Mouse (Mus musculus): ENCODE results near the gene Auh. TPM values are rescaled to one million over a fixed set of nuclear protein-coding genes. Genes with fewer than 3 reads are reported as not detected.

The Auh gene
- polyA plus RNA-seq, 1 experiment from 2014 or later, result 30.1 TPM

DNA sequence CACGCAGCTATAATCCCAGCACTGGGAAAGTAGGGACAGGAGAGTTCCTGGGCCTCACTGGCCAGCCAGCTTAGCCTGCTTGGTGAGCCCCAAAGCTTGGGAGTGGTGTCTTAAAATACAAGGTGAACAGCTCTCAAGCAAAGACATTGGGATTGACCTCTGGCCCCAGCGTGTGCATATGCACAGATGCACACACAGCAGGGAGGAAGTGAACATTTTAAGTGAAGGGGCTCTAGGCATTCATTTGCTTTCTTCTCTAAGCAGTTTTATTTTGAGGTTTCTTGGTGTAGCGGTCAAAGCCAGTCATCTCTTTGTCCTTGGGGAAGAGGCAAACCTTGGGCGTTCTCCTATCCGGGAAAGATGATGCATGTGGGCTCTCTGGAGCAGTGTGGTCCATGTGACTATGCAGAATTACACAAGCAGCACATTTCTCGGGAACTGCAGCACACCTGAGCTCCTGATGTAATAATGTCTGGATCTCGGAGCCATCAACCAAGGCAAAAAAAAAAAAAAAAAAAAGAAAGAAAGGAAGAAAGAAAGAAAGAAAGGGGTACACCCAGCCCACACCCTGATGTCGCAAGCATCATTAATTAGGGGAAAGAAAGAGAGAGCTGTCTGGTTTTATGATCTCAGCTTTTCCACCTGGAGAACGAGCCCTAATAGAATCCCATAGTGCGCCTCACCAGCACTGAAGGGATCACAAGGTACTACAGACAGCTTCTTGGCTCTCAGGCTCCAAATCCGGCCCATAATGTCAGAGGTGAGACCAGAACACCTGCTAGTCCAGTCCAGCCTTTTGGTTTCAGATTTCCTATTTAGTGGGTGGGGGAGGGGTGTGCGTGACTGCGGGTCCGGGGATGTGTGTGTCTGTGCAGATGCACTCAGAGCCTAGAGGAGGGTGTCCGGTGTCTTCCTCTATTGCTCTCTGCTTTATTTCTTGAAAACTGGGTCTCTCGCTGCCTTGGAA lies 116.6 kb downstream of the Auh start:
- ATAC-seq, result no peak
- no peak overlapping the region for H3K4me3 ChIP-seq
- no peak overlapping the region for H3K9ac ChIP-seq
- no peak overlapping the region for H3K27ac ChIP-seq
- no peaks in the 10 kb centered on the region for H3K9me3 ChIP-seq (replicated peaks)
- WGBS (ENCODE audit: insufficient replicate concordance), result 72% methylated on average over 16 of the region's 16 CpGs
- no peaks in the 10 kb centered on the region for H3K36me3 ChIP-seq
- H3K27me3 ChIP-seq (replicated peaks), result peaks cover 9% of the 10 kb centered on the region
- peaks cover 15% of the 10 kb centered on the region for H3K4me1 ChIP-seq
- no peak overlapping the region for H3K4me2 ChIP-seq

DNA sequence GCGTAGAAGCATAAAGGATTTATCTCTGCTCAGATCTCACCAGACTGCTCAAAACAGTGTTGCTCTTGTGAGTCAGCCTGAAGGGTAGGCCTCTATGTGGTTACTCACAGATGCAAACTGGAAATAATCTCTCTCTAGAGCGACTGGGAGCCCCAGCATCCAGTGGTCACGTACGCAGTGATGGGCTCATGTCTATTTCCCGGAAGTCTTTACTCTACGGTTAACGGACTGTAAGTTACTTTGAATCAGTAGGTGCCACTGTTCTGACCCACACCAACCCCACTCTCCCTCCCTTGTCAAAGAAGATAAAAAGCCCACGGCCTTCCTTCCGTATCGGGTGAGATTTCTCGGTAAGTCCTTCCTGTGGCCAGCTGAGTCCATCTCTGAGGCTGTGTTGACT lies 121.8 kb downstream of the Auh start:
- H3K27ac ChIP-seq, result no peak overlapping the region
- WGBS (ENCODE audit: insufficient replicate concordance), result 29% methylated on average over 11 of the region's 11 CpGs
- peaks cover 13% of the 10 kb centered on the region for H3K4me1 ChIP-seq
- ATAC-seq, result no peak
- no peak overlapping the region for H3K9ac ChIP-seq
- H3K4me2 ChIP-seq, result no peak overlapping the region
- no peak overlapping the region for H3K4me3 ChIP-seq
- H3K9me3 ChIP-seq (replicated peaks), result no peaks in the 10 kb centered on the region
- H3K36me3 ChIP-seq, result no peaks in the 10 kb centered on the region
- H3K27me3 ChIP-seq (replicated peaks), result no peaks in the 10 kb centered on the region

DNA sequence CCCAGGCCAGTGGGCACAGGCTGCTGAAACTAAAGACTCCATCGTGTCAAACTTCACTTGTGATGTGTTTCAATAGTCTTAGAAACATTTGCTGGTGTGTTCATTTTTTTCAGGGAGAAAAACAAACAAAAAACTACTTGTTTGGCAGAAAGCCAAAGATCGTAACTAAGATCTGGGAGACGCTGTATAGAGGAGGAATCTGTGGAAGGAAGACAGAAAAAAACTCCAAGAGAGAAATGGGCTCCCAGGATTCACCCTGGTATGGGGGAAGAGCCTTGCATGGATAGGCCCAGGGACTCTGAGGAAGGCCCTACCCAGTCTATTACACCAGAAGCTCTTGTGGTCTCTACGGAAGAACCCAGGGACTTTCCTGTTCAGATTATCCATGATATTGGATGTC lies 123.5 kb downstream of the Auh start:
- H3K9ac ChIP-seq, result no peak overlapping the region
- no peaks in the 10 kb centered on the region for H3K9me3 ChIP-seq (replicated peaks)
- H3K4me2 ChIP-seq, result no peak overlapping the region
- H3K36me3 ChIP-seq, result no peaks in the 10 kb centered on the region
- H3K27me3 ChIP-seq (replicated peaks), result no peaks in the 10 kb centered on the region
- no peak for ATAC-seq
- peaks cover 18% of the 10 kb centered on the region for H3K4me1 ChIP-seq
- H3K4me3 ChIP-seq, result no peak overlapping the region
- no peak overlapping the region for H3K27ac ChIP-seq
- WGBS (ENCODE audit: insufficient replicate concordance), result 60% methylated on average over 4 of the region's 4 CpGs

DNA sequence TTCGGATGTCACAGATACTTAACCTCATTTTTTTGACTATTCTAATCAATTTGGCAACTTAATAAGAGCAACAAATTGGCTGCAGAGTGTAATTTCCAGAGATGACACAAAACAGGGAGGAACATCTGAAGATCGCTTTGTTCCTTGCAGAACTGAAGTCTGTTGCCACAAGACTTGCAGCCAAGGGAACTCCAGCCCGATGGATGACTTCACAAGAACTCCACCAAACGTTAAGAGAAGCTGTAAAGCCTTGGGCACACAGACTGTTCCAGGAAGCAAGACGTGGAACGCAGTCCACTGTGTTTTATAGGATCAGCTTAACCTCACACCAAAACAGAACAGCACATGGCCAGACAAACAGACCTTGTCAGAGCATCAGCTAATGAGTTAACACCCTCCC lies 123.9 kb downstream of the Auh start:
- WGBS (ENCODE audit: insufficient replicate concordance), result 55% methylated on average over 6 of the region's 6 CpGs
- H3K27me3 ChIP-seq (replicated peaks), result no peaks in the 10 kb centered on the region
- ATAC-seq, result no peak
- no peak overlapping the region for H3K27ac ChIP-seq
- H3K4me3 ChIP-seq, result no peak overlapping the region
- peaks cover 22% of the 10 kb centered on the region for H3K4me1 ChIP-seq
- no peak overlapping the region for H3K4me2 ChIP-seq
- H3K9me3 ChIP-seq (replicated peaks), result no peaks in the 10 kb centered on the region
- H3K9ac ChIP-seq, result no peak overlapping the region
- H3K36me3 ChIP-seq, result no peaks in the 10 kb centered on the region

DNA sequence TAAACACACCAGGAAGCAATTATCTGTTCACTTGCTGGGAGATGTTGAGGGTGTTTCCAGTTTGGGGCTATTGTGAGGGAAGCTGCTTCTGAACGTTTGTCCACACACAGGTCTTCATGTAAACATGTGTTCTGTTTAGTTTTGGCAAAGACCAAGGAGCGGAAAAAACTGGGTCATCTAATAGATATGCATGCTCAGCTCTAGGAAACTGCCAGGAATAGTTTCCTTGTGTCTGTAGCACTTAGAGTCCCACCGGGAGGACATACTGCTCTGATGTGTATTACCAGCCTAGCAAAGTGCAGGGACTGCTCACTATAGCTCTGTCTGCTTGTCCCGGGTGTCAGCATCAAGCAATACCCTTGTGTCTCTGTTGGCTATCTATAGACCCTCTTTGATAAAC lies 127.0 kb downstream of the Auh start:
- ATAC-seq, result no peak
- H3K4me1 ChIP-seq, result peaks cover 19% of the 10 kb centered on the region
- no peak overlapping the region for H3K9ac ChIP-seq
- no peaks in the 10 kb centered on the region for H3K9me3 ChIP-seq (replicated peaks)
- no peak overlapping the region for H3K4me2 ChIP-seq
- WGBS (ENCODE audit: insufficient replicate concordance), result 64% methylated on average over 4 of the region's 4 CpGs
- no peaks in the 10 kb centered on the region for H3K27me3 ChIP-seq (replicated peaks)
- no peak overlapping the region for H3K27ac ChIP-seq
- no peak overlapping the region for H3K4me3 ChIP-seq
- no peaks in the 10 kb centered on the region for H3K36me3 ChIP-seq

DNA sequence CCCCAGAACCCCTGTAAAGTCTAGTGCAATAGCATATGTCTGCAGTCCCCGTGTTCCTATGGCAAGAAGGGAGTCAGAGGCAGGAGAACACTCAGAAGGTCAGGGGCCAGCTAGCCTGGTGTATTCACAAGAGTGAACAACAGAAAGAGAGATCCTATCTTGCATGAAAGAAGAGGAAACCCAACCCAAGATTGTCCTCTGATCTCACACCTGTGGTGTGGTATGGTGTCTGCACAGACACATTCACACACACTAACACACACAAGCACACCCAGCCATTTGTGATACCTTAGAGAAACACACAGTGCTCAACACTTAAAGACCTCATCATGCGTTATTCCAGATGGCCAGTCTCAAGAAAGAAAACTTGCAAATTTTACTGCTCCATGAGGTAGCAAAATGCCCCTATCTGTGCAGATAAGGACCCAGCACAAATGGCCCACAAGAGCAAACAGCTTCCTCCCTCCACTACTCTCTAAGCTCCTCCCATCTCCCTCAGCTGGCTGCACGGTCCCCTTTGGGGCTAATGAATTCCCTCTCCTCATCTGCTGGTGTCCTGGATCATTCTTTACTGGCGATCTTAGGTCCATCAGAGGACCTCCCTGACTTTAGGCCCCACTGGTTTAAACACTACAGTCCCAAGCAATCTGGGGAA lies 128.7 kb downstream of the Auh start:
- no peak for ATAC-seq
- WGBS (ENCODE audit: insufficient replicate concordance), result 31% methylated on average over 4 of the region's 4 CpGs
- no peak overlapping the region for H3K4me2 ChIP-seq
- H3K27ac ChIP-seq, result no peak overlapping the region
- no peaks in the 10 kb centered on the region for H3K9me3 ChIP-seq (replicated peaks)
- H3K36me3 ChIP-seq, result no peaks in the 10 kb centered on the region
- H3K9ac ChIP-seq, result no peak overlapping the region
- H3K4me3 ChIP-seq, result no peak overlapping the region
- H3K4me1 ChIP-seq, result peaks cover 12% of the 10 kb centered on the region
- no peaks in the 10 kb centered on the region; the same call in 1 of the 2 replicates for H3K27me3 ChIP-seq (replicated peaks)

DNA sequence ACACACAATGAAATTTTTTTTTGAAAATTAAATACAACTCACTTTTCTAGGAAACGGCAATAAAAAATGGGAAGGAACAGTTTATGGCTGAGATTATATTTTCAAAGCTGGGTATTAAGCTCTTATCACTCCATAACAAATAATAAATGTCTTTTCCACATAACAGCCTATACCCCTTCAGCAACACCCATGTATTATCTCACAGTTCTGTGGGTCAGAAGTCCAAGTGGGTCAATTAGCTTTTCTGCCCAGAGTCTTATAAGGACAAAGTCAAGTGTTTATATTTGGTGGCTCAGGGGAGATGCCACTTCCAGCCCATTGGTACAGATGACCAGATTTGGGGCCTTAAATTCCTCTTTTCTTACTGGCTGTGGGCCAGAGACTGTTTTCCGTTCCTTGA lies 129.4 kb downstream of the Auh start:
- no peak for ATAC-seq
- no peak overlapping the region for H3K4me2 ChIP-seq
- WGBS (ENCODE audit: insufficient replicate concordance), result 53% methylated on average over 2 of the region's 2 CpGs

DNA sequence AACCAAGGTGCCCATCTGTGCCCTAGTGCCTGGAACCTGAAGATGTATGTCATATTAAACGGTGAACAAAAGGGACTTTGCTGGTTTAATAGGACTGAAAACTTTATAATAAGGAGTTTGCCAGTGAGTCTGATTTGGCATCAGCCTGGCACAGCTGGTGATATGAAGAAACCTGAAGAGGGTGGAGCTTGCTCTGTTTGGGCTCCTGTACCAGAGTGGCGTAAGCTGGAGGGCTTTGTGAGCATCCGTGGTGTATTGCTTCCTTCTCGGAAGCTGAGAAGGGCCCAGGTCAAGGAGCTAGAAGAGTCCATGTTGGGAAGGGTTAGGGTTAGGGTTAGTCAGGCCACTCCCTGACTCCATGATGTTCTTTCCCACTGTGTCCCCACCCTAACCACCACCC lies 135.2 kb downstream of the Auh start:
- Histone ChIP-seq H3K4me1 (no peaks in the 10 kb centered on the region), H3K36me3 (no peaks in the 10 kb centered on the region), H3K27ac (no peak overlapping the region), H3K9ac (no peak overlapping the region), H3K9me3 (replicated peaks) (no peaks in the 10 kb centered on the region), H3K4me2 (no peak overlapping the region), H3K4me3 (no peak overlapping the region), H3K27me3 (replicated peaks) (peaks cover 8% of the 10 kb centered on the region)
- 74% methylated on average over 4 of the region's 4 CpGs for WGBS (ENCODE audit: insufficient replicate concordance)
- ATAC-seq, result no peak

More for the DNA sequence above, 129.4 kb downstream of the Auh start:
- no peak overlapping the region for H3K4me3 ChIP-seq
- H3K9me3 ChIP-seq (replicated peaks), result no peaks in the 10 kb centered on the region
- H3K4me1 ChIP-seq, result peaks cover 12% of the 10 kb centered on the region
- no peaks in the 10 kb centered on the region for H3K36me3 ChIP-seq
- H3K9ac ChIP-seq, result no peak overlapping the region
- H3K27me3 ChIP-seq (replicated peaks), result no peaks in the 10 kb centered on the region; the same call in 1 of the 2 replicates
- H3K27ac ChIP-seq, result no peak overlapping the region

DNA sequence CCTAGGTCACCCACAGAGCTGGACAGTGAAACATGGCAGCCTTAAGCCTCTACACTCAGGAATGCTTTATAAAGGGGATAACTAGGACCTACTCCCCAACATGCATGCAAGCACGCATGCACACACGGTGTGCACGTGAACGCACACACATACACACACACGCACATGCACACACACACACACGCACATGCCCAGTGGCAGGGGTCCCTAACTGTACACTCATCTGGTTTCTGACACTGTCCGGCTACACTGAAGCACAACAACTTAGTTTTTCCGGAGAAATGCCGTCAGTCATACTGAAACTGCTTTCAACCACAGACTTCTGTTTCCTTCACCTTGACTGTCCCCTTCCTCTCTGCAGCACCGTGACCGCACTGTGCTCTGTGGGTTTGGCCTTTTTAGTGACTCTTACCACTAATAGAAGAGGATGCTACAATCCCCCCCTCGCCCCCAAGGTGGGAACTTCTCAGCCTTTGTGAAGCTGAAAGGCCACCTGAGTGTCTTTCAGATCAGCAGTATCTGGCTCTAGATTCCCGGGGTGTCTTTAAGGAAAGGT lies 136.0 kb downstream of the Auh start:
- WGBS (ENCODE audit: insufficient replicate concordance), result 56% methylated on average over 13 of the region's 13 CpGs

DNA sequence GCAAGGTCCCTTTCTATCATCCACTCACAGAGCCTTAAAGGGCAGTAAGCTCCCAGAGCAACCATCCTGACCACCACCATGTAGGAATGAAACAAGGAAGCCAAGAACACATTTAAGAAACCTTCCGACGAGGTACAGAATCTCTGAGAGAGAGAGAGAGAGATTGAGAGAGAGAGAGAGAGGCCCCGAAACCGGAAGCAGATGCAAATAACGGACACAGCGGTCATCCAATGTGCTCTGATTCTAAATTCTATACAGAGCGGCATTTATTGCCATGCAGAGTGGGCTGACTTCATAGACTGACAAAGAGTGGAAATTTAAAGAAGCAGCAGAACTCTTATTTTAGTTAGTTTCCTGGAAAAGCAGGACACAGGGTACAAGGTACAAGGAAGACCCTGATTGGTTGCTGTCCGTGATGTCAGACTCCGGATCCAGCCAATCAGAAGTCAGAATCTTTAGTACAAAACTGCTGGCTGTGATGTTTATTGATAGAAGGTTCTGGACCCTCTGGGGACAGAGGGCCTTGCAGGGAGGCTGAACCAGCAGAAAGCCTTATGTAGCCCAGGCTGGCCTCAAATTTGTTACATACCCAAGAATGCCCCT lies 137.1 kb downstream of the Auh start:
- Histone ChIP-seq H3K4me1 (no peaks in the 10 kb centered on the region), H3K9ac (no peak overlapping the region), H3K27ac (no peak overlapping the region), H3K4me2 (no peak overlapping the region), H3K27me3 (replicated peaks) (peaks cover 8% of the 10 kb centered on the region), H3K4me3 (no peak overlapping the region), H3K9me3 (replicated peaks) (no peaks in the 10 kb centered on the region), H3K36me3 (no peaks in the 10 kb centered on the region)
- ATAC-seq, result no peak
- WGBS (ENCODE audit: insufficient replicate concordance), result 76% methylated on average over 9 of the region's 9 CpGs

More for the DNA sequence above, 136.0 kb downstream of the Auh start:
- no peak overlapping the region for H3K27ac ChIP-seq
- H3K36me3 ChIP-seq, result no peaks in the 10 kb centered on the region
- H3K4me3 ChIP-seq, result no peak overlapping the region
- H3K9me3 ChIP-seq (replicated peaks), result no peaks in the 10 kb centered on the region
- no peaks in the 10 kb centered on the region for H3K4me1 ChIP-seq
- H3K9ac ChIP-seq, result no peak overlapping the region
- peaks cover 8% of the 10 kb centered on the region for H3K27me3 ChIP-seq (replicated peaks)
- H3K4me2 ChIP-seq, result no peak overlapping the region
- no peak for ATAC-seq

DNA sequence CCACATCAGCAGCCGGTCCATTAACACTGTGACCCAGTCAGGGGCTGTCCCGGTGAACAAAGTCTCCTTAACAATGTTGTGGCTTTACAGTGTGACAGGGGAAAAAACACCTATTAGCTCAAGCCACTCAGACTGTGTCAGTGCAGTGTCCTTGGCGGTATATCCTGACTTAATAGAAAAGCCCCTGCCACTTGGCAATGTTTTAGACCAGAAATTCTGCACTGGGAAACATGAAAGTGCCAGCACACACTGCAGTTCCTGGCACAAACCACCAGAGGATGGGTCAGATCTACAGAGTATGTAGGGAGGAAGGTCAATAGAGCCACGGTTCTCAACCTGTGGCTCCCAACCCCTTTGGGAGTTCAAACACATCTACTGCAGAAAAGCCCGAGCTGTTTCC lies 138.6 kb downstream of the Auh start:
- H3K4me3 ChIP-seq, result no peak overlapping the region
- no peak for ATAC-seq
- 57% methylated on average over 5 of the region's 5 CpGs for WGBS (ENCODE audit: insufficient replicate concordance)
- no peaks in the 10 kb centered on the region for H3K36me3 ChIP-seq
- H3K27me3 ChIP-seq (replicated peaks), result peaks cover 8% of the 10 kb centered on the region; the same call in 1 of the 2 replicates
- H3K9ac ChIP-seq, result no peak overlapping the region
- no peaks in the 10 kb centered on the region for H3K4me1 ChIP-seq
- H3K9me3 ChIP-seq (replicated peaks), result no peaks in the 10 kb centered on the region
- no peak overlapping the region for H3K4me2 ChIP-seq
- no peak overlapping the region for H3K27ac ChIP-seq
